Mouse (Mus musculus): Measurements from ENCODE around the gene Bpifa5. TPM values are rescaled to one million over a fixed set of nuclear protein-coding genes. Genes with fewer than 3 reads are reported as not detected.

The Bpifa5 gene
- polyA plus RNA-seq, 1 experiment from 2014 or later = not detected

GRCm38 (mm10) chr2:154185319-154185718, 22.9 kb downstream of the Bpifa5 start:
- 83% methylated on average over 6 of the region's 6 CpGs for WGBS
- Histone ChIP-seq H3K9ac (no peak overlapping the region), H3K4me2 (no peak overlapping the region), H3K4me1 (no peaks in the 10 kb centered on the region), H3K27me3 (no peaks in the 10 kb centered on the region), H3K9me3 (no peaks in the 10 kb centered on the region), H3K36me3 (no peaks in the 10 kb centered on the region), H3K27ac (no peak overlapping the region), H3K4me3 (no peak overlapping the region)
- ATAC-seq (ENCODE audit: insufficient number of reproducible peaks, insufficient read depth, low FRiP score, low TSS enrichment, low read depth) = no peak

- WGBS = 80% methylated on average over 3 of the region's 3 CpGs
- Histone ChIP-seq H3K27ac (no peak overlapping the region; the same call in 1 of the 2 replicates), H3K27me3 (no peaks in the 10 kb centered on the region), H3K4me2 (no peak overlapping the region), H3K9ac (no peak overlapping the region), H3K4me1 (no peaks in the 10 kb centered on the region), H3K9me3 (no peaks in the 10 kb centered on the region), H3K36me3 (no peaks in the 10 kb centered on the region), H3K4me3 (no peak overlapping the region)
- no peak for ATAC-seq (ENCODE audit: insufficient number of reproducible peaks, insufficient read depth, low FRiP score, low TSS enrichment, low read depth)
Observed at GRCm38 (mm10) chr2:154185748-154186147, 23.3 kb downstream of the Bpifa5 start.

DNA sequence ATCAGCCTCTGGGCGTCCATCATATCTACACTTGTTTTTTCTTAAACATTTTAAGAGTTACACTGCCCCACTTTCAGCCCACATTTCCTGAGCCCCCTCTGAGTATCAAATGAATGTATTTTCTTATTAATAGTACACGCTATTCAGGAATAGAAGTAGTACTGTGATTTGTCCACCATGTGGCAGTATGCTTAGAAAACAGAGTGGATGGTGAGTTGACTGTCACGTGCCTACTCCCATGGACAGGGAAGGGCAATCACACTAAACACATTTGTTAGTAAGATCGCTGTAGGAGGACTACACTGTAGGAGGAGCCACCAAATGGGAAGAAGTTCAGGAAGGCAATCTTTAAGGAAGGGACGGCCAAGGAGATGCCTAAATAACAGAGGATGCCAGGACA, 25.1 kb downstream of the Bpifa5 start:
- no peaks in the 10 kb centered on the region for H3K4me1 ChIP-seq
- no peak overlapping the region for H3K4me2 ChIP-seq
- H3K4me3 ChIP-seq = no peak overlapping the region
- 42% methylated on average over 5 of the region's 5 CpGs for WGBS
- H3K36me3 ChIP-seq = no peaks in the 10 kb centered on the region
- H3K27ac ChIP-seq = no peak overlapping the region
- no peaks in the 10 kb centered on the region for H3K27me3 ChIP-seq
- H3K9me3 ChIP-seq = no peaks in the 10 kb centered on the region
- ATAC-seq (ENCODE audit: insufficient number of reproducible peaks, insufficient read depth, low FRiP score, low TSS enrichment, low read depth) = no peak
- no peak overlapping the region for H3K9ac ChIP-seq

- H3K4me3 ChIP-seq = no peak overlapping the region
- no peak overlapping the region for H3K27ac ChIP-seq
- no peak for ATAC-seq (ENCODE audit: insufficient number of reproducible peaks, insufficient read depth, low FRiP score, low TSS enrichment, low read depth)
- H3K9me3 ChIP-seq = no peaks in the 10 kb centered on the region
- 78% methylated on average over 7 of the region's 7 CpGs for WGBS
- H3K9ac ChIP-seq = no peak overlapping the region
- no peaks in the 10 kb centered on the region for H3K36me3 ChIP-seq
- H3K4me2 ChIP-seq = no peak overlapping the region
- H3K27me3 ChIP-seq = no peaks in the 10 kb centered on the region
- no peaks in the 10 kb centered on the region for H3K4me1 ChIP-seq
Observed at GRCm38 (mm10) chr2:154189877-154190434, 27.5 kb downstream of the Bpifa5 start.

DNA sequence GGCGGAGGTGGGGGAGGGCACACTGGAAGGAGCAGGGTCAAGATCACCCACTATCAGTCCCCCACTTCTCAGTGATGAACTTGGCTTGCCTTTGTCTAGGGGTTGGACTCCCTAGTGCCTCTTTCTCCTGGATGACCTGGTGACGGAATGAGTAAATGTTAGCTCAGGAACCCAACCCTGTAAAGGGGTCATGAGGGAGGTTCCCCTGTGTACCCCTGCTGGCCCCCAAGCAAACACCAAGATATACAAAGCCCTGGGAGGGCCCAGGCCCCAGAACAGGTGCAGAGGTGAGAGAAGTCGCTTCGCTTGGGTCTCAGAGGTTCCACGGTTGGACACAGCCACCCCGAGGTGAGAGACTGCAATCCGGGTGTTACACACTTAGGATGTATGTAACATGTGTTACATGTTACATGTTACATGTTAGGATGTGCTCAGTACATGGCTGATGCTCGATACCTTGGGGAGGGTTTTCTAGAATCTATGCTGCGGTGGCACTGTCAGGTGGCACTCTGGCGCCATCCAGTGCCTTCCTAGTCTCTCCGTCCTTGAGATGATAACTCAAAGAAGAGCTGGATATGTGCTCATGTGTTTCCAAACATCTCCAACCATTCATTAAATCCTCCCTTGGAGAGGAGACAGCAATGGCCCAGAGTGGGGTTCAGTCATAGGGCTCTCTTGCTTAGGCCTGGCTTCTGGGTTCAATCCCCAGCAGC, 28.3 kb downstream of the Bpifa5 start, which contains the start of gene Bpifb1:
Gene Bpifb1 (plus strand): TSS at position 273 of the 713 bp plus-strand sequence.
- Histone ChIP-seq H3K4me2 (no peak within 1 kb of the TSS), H3K36me3 (no peaks in the 10 kb centered on the region), H3K4me1 (no peaks in the 10 kb centered on the region), H3K27ac (no peak within 1 kb of the TSS), H3K9ac (no peak within 1 kb of the TSS), H3K4me3 (no peak within 1 kb of the TSS), H3K27me3 (no peaks in the 10 kb centered on the region), H3K9me3 (no peaks in the 10 kb centered on the region)
- whole genome bisulfite sequencing = 86% methylated on average over 11 of the region's 11 CpGs
- no peak for ATAC-seq (ENCODE audit: insufficient number of reproducible peaks, insufficient read depth, low FRiP score, low TSS enrichment, low read depth)

DNA sequence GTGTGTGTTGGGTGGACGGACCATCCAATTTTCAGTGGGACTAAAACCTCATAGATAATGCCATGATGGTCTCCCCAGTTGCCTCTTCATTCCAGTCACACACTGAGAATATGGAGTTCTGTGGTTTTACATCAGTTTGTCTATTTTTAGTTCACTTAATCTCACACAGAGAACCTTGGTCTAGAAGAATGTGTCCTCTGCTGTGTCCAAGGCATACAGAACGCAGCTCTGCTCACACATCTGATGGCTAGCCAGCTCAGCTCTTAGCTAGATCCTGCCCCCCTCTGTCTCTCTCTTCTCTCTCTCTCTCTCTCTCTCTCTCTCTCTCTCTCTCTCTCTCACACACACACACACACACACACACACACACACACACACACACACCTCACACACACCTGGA, 29.7 kb downstream of the Bpifa5 start:
- Histone ChIP-seq H3K4me3 (no peak overlapping the region), H3K4me1 (no peaks in the 10 kb centered on the region), H3K36me3 (no peaks in the 10 kb centered on the region), H3K27me3 (no peaks in the 10 kb centered on the region), H3K9ac (no peak overlapping the region), H3K4me2 (no peak overlapping the region), H3K9me3 (no peaks in the 10 kb centered on the region), H3K27ac (no peak overlapping the region)
- ATAC-seq (ENCODE audit: insufficient number of reproducible peaks, insufficient read depth, low FRiP score, low TSS enrichment, low read depth) = no peak
- 76% methylated on average over 2 of the region's 2 CpGs for WGBS

- H3K36me3 ChIP-seq = no peaks in the 10 kb centered on the region
- H3K27ac ChIP-seq = no peak overlapping the region
- WGBS = 92% methylated on average over 4 of the region's 4 CpGs
Observed at GRCm38 (mm10) chr2:154193071-154193470, 30.7 kb downstream of the Bpifa5 start.

DNA sequence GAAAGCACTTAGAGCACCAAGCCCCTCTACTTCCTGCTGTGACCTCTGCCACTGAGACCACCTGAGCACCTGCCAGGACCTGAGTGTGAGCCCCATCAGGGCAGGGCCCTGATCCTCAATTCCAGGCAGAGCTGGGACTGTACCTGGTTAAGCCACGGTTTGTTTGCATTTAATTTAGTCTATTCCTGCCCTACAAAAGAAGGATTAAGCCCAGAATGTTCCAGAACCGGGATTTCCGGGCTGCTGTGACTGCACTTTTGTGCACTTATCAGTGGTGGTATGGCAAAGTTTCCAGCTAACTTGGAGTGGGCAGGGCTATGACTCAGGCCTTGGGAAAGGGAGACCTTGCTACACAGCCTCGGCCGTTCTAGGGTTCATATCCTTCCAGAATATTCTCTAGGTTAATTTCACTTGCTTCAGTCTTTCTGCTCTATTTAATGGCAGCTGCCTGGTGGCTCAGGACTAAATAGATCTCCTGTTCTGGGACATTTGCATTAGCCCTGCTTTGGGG, 31.6 kb downstream of the Bpifa5 start:
- Histone ChIP-seq H3K27me3 (no peaks in the 10 kb centered on the region), H3K36me3 (no peaks in the 10 kb centered on the region), H3K4me3 (no peak overlapping the region), H3K27ac (no peak overlapping the region), H3K4me1 (no peaks in the 10 kb centered on the region), H3K9ac (no peak overlapping the region), H3K4me2 (no peak overlapping the region), H3K9me3 (no peaks in the 10 kb centered on the region)
- no peak for ATAC-seq (ENCODE audit: insufficient number of reproducible peaks, insufficient read depth, low FRiP score, low TSS enrichment, low read depth)
- 61% methylated on average over 5 of the region's 5 CpGs for WGBS

More at GRCm38 (mm10) chr2:154193071-154193470, 30.7 kb downstream of the Bpifa5 start:
- no peak overlapping the region for H3K4me2 ChIP-seq
- no peaks in the 10 kb centered on the region for H3K9me3 ChIP-seq
- ATAC-seq (ENCODE audit: insufficient number of reproducible peaks, insufficient read depth, low FRiP score, low TSS enrichment, low read depth) = no peak
- H3K4me3 ChIP-seq = no peak overlapping the region
- H3K27me3 ChIP-seq = no peaks in the 10 kb centered on the region
- no peak overlapping the region for H3K9ac ChIP-seq
- H3K4me1 ChIP-seq = no peaks in the 10 kb centered on the region

DNA sequence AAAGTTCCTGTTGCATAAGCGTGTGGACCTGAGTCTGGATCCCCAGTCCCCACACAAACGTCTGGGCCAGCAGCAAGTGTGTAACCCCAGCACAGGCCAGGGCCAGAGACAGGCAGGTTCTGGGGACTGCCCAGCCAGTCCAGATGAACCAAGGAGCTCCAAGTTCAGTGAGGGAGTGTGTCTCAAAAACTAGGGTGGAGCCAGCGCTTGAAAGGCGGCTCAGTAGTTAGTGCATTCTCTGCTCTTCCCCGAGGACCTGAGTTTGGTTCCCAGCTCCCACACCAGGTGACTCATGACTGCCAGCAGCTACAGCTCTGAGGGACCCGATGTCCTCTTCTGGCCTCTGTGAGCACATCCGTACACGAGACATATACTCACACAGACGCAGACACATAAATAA, 34.6 kb downstream of the Bpifa5 start:
- H3K36me3 ChIP-seq = no peaks in the 10 kb centered on the region
- 87% methylated on average over 9 of the region's 9 CpGs for WGBS

GRCm38 (mm10) chr2:154204630-154205029, 42.2 kb downstream of the Bpifa5 start:
- no peak for ATAC-seq (ENCODE audit: insufficient number of reproducible peaks, insufficient read depth, low FRiP score, low TSS enrichment, low read depth)
- 89% methylated on average over 4 of the region's 4 CpGs for WGBS
- no peak overlapping the region for H3K27ac ChIP-seq

More for the DNA sequence above, 34.6 kb downstream of the Bpifa5 start:
- Histone ChIP-seq H3K27ac (no peak overlapping the region), H3K4me3 (no peak overlapping the region), H3K27me3 (no peaks in the 10 kb centered on the region), H3K9ac (no peak overlapping the region), H3K9me3 (no peaks in the 10 kb centered on the region), H3K4me2 (no peak overlapping the region), H3K4me1 (no peaks in the 10 kb centered on the region)
- no peak for ATAC-seq (ENCODE audit: insufficient number of reproducible peaks, insufficient read depth, low FRiP score, low TSS enrichment, low read depth)

DNA sequence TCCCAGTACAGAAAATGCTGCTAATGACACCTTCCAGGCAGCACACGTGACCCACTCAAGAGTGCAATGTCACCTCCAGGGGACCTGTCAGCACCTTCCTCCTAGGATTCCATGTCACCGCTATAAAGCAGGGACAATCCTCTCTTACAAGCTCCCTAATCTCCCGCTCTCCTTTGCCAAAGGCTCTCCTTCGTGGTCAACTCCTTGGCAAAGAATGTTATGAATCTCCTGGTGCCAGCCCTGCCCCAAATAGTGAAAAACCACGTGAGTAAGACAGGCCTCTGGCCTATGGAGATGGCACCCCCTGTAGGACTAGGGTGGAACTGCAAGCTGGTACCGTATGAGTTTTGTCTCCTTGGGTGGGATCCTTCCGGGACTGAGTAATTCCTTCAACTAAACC, 44.5 kb downstream of the Bpifa5 start:
- Histone ChIP-seq H3K4me1 (no peaks in the 10 kb centered on the region), H3K9me3 (no peaks in the 10 kb centered on the region), H3K27ac (no peak overlapping the region), H3K9ac (no peak overlapping the region), H3K4me3 (no peak overlapping the region), H3K27me3 (no peaks in the 10 kb centered on the region), H3K4me2 (no peak overlapping the region), H3K36me3 (no peaks in the 10 kb centered on the region)
- ATAC-seq (ENCODE audit: insufficient number of reproducible peaks, insufficient read depth, low FRiP score, low TSS enrichment, low read depth) = no peak
- 61% methylated on average over 7 of the region's 7 CpGs for WGBS

More at GRCm38 (mm10) chr2:154204630-154205029, 42.2 kb downstream of the Bpifa5 start:
- H3K4me3 ChIP-seq = no peak overlapping the region
- H3K36me3 ChIP-seq = no peaks in the 10 kb centered on the region
- H3K4me2 ChIP-seq = no peak overlapping the region
- no peaks in the 10 kb centered on the region for H3K27me3 ChIP-seq
- no peak overlapping the region for H3K9ac ChIP-seq
- no peaks in the 10 kb centered on the region for H3K9me3 ChIP-seq
- no peaks in the 10 kb centered on the region for H3K4me1 ChIP-seq

GRCm38 (mm10) chr2:154209112-154209511, 46.7 kb downstream of the Bpifa5 start:
- Histone ChIP-seq H3K27me3 (no peaks in the 10 kb centered on the region), H3K27ac (no peak overlapping the region), H3K36me3 (no peaks in the 10 kb centered on the region), H3K4me3 (no peak overlapping the region), H3K9me3 (no peaks in the 10 kb centered on the region), H3K4me1 (no peaks in the 10 kb centered on the region), H3K4me2 (no peak overlapping the region), H3K9ac (no peak overlapping the region)
- WGBS = 8% methylated on average over 3 of the region's 3 CpGs
- ATAC-seq (ENCODE audit: insufficient number of reproducible peaks, insufficient read depth, low FRiP score, low TSS enrichment, low read depth) = no peak

Measured in embryonic facial prominence, embryonic 13.5 days (tissue).